Mouse (Mus musculus) G1E (cell line): ENCODE results near the gene Upk2. TPM values are rescaled to one million over a fixed set of nuclear protein-coding genes. Genes with fewer than 3 reads are reported as not detected.

ENCODE experiments used
- ATAC-seq: 2 replicates; pipeline ENCODE4 v1.8.0; 2016; ENCODE audit warnings: mild to moderate bottlenecking; ENCODE audit not compliant: insufficient number of reproducible peaks, poor library complexity, low FRiP score, severe bottlenecking; ENCODE audit errors: extremely low read depth
- DNase-seq: peaks from one replicate; pipeline ENCODE4 v3.0.0; 2012; ENCODE audit warnings: low spot score
- H3K27me3 ChIP-seq: 2 replicates; pipeline ENCODE4 v1.6.1; 2012; ENCODE audit warnings: mild to moderate bottlenecking, low read length, inconsistent platforms; ENCODE audit not compliant: insufficient read depth
- H3K36me3 ChIP-seq: replicated peaks from 2 replicates; pipeline ENCODE3; 2012; ENCODE audit warnings: mild to moderate bottlenecking, inconsistent platforms
- H3K4me1 ChIP-seq: 2 replicates; pipeline ENCODE4 v1.6.1; 2012; ENCODE audit warnings: low read depth, low read length, inconsistent platforms, mixed read lengths; ENCODE audit not compliant: insufficient read depth
- H3K4me3 ChIP-seq: 2 replicates; pipeline ENCODE4 v1.5.1; 2012; ENCODE audit warnings: low read depth, mild to moderate bottlenecking, inconsistent platforms, low read length, moderate library complexity, mixed read lengths
- H3K9me3 ChIP-seq: replicated peaks from 2 replicates; pipeline ENCODE4 v1.6.1; 2012; ENCODE audit warnings: inconsistent platforms
- CTCF ChIP-seq: IDR thresholded peaks from 2 replicates; pipeline ENCODE4 v1.5.1; 2012; ENCODE audit warnings: low read depth, low read length, inconsistent platforms, mixed read lengths
- GATA1 ChIP-seq: IDR thresholded peaks from 2 replicates; pipeline ENCODE4 v1.6.1; 2012; ENCODE audit warnings: borderline replicate concordance, low read length, inconsistent platforms, mixed read lengths
- GATA2 ChIP-seq: IDR thresholded peaks from 2 replicates; pipeline ENCODE4 v1.6.1; 2012; ENCODE audit warnings: low read depth, low read length, inconsistent platforms, borderline replicate concordance
- POLR2AphosphoS5 ChIP-seq: IDR thresholded peaks from 2 replicates; pipeline ENCODE4 v1.6.1; 2012; ENCODE audit warnings: low read depth, low read length, inconsistent platforms; ENCODE audit not compliant: insufficient replicate concordance
- TAL1 ChIP-seq: conservative IDR thresholded peaks from 2 replicates; pipeline ENCODE4 v1.6.1; 2012; ENCODE audit warnings: low read depth, low read length, inconsistent platforms, mixed read lengths
- polyA plus RNA-seq: library from polyadenylated mRNA; stranded (reverse); fragments of >175 nt; gene quantifications from 2 replicates; pipeline ENCODE4 v1.2.3, GENCODE M21; 2012
- total RNA-seq, 2 experiments: library from RNA; stranded (forward) in 1 of 2; stranded (reverse) in 1 of 2; fragments of 200-1000 nt in 1 of 2; fragments of >200 nt in 1 of 2; fragmentation: Nextera tagmentation in 1 of 2; gene quantifications; 2 replicates each; pipeline ENCODE4 v1.2.3; 2014 to 2017

Gene Upk2
- total and polyA plus RNA-seq, 3 experiments, result not detected

- H3K4me3 ChIP-seq, result no peak overlapping the region
- H3K36me3 ChIP-seq, result no peaks in the 10 kb centered on the region
- H3K4me1 ChIP-seq, result peaks cover 2% of the 10 kb centered on the region; the same call in 1 of the 2 replicates
- ATAC-seq (no peak), DNase-seq (no peak)
- H3K27me3 ChIP-seq, result peaks cover 65% of the 10 kb centered on the region
- no peak for TF ChIP-seq GATA2
- TF ChIP-seq POLR2AphosphoS5, result no peak
- no peak for TF ChIP-seq CTCF
- no peak for TF ChIP-seq GATA1
- TF ChIP-seq TAL1, result no peak
- no peaks in the 10 kb centered on the region for H3K9me3 ChIP-seq
These were observed 33.6 kb upstream of the Upk2 start for GRCm38 (mm10) chr9:44488416-44488815.

- no peaks in the 10 kb centered on the region for H3K9me3 ChIP-seq
- H3K27me3 ChIP-seq, result peaks cover 67% of the 10 kb centered on the region
- H3K4me3 ChIP-seq, result no peak overlapping the region
- no peaks in the 10 kb centered on the region for H3K36me3 ChIP-seq
- ATAC-seq, result no peak
- no peak for DNase-seq
- TF ChIP-seq GATA2 (no peak), TAL1 (no peak), GATA1 (no peak), CTCF (no peak), POLR2AphosphoS5 (no peak)
- H3K4me1 ChIP-seq, result peaks cover 12% of the 10 kb centered on the region; the same call in 1 of the 2 replicates
These were observed 32.7 kb upstream of the Upk2 start for GRCm38 (mm10) chr9:44487441-44487840.

GRCm38 (mm10) chr9:44486741-44487421 is 32.1 kb upstream of the Upk2 start:
- no peaks in the 10 kb centered on the region for H3K9me3 ChIP-seq
- peaks cover 12% of the 10 kb centered on the region; the same call in 1 of the 2 replicates for H3K4me1 ChIP-seq
- DNase-seq (no peak), ATAC-seq (no peak)
- no peaks in the 10 kb centered on the region for H3K36me3 ChIP-seq
- peaks cover 70% of the 10 kb centered on the region for H3K27me3 ChIP-seq
- TF ChIP-seq TAL1, result no peak
- H3K4me3 ChIP-seq, result no peak overlapping the region

GRCm38 (mm10) chr9:44486335-44486734 is 31.6 kb upstream of the Upk2 start:
- H3K4me3 ChIP-seq, result no peak overlapping the region
- no peak for TF ChIP-seq GATA2
- no peak for TF ChIP-seq POLR2AphosphoS5
- no peak for TF ChIP-seq CTCF
- no peak for TF ChIP-seq GATA1
- no peak for TF ChIP-seq TAL1
- peaks cover 74% of the 10 kb centered on the region for H3K27me3 ChIP-seq
- H3K4me1 ChIP-seq, result peaks cover 12% of the 10 kb centered on the region; the same call in 1 of the 2 replicates
- ATAC-seq (no peak), DNase-seq (no peak)
- H3K9me3 ChIP-seq, result no peaks in the 10 kb centered on the region
- H3K36me3 ChIP-seq, result no peaks in the 10 kb centered on the region

- H3K4me1 ChIP-seq, result peaks cover 12% of the 10 kb centered on the region; the same call in 1 of the 2 replicates
These were observed 30.9 kb upstream of the Upk2 start for GRCm38 (mm10) chr9:44485516-44486161.

GRCm38 (mm10) chr9:44485105-44485515 is 30.3 kb upstream of the Upk2 start:
- ATAC-seq (no peak), DNase-seq (no peak)
- Histone ChIP-seq H3K4me1 (peaks cover 14% of the 10 kb centered on the region; the same call in 1 of the 2 replicates), H3K36me3 (no peaks in the 10 kb centered on the region), H3K4me3 (no peak overlapping the region), H3K9me3 (no peaks in the 10 kb centered on the region), H3K27me3 (peaks cover 79% of the 10 kb centered on the region)
- TF ChIP-seq POLR2AphosphoS5 (no peak), TAL1 (no peak), GATA2 (no peak), CTCF (no peak), GATA1 (no peak)

More at GRCm38 (mm10) chr9:44485516-44486161, 30.9 kb upstream of the Upk2 start:
- ATAC-seq, result no peak
- DNase-seq, result no peak
- H3K36me3 ChIP-seq, result no peaks in the 10 kb centered on the region
- peaks cover 76% of the 10 kb centered on the region for H3K27me3 ChIP-seq
- H3K9me3 ChIP-seq, result no peaks in the 10 kb centered on the region
- TF ChIP-seq GATA2 (no peak), TAL1 (no peak), POLR2AphosphoS5 (no peak), CTCF (no peak), GATA1 (no peak)
- H3K4me3 ChIP-seq, result no peak overlapping the region
